Mouse (Mus musculus) myocyte (in vitro differentiated cells): ENCODE measurements around the gene Snap91. TPM values are rescaled to one million over a fixed set of nuclear protein-coding genes. Genes with fewer than 3 reads are reported as not detected.

Source experiments
- H3K27me3 ChIP-seq: one replicate; pipeline ENCODE4 v1.6.1; 2011; ENCODE audit not compliant: control insufficient read depth, insufficient read depth, insufficient read length
- H3K36me3 ChIP-seq: one replicate; pipeline ENCODE4 v1.6.1; 2011; ENCODE audit not compliant: control insufficient read depth, insufficient read depth
- H3K4me2 ChIP-seq: one replicate; pipeline ENCODE4 v1.6.1; 2011; ENCODE audit warnings: low read depth, control low read depth
- H3K4me3 ChIP-seq: one replicate; pipeline ENCODE4 v1.5.1; 2011; ENCODE audit warnings: mild to moderate bottlenecking, control low read depth, moderate library complexity
- H3K79me2 ChIP-seq: one replicate; pipeline ENCODE4 v1.6.1; 2011; ENCODE audit not compliant: control insufficient read depth, insufficient read depth
- H3ac ChIP-seq: one replicate; pipeline ENCODE4 v1.6.1; 2011; ENCODE audit not compliant: control insufficient read depth, insufficient read length
- CEBPB ChIP-seq: IDR thresholded peaks from 2 replicates; pipeline ENCODE4 v1.6.1; 2011; ENCODE audit warnings: mild to moderate bottlenecking, moderate library complexity; ENCODE audit not compliant: poor library complexity, insufficient read depth, severe bottlenecking
- E2F4 ChIP-seq: IDR thresholded peaks from one replicate; pipeline ENCODE4 v1.6.1; 2011; ENCODE audit warnings: mild to moderate bottlenecking, control low read depth, moderate library complexity; ENCODE audit not compliant: insufficient read depth
- MAX ChIP-seq: IDR thresholded peaks from one replicate; pipeline ENCODE4 v1.6.1; 2011; ENCODE audit warnings: low read depth, mild to moderate bottlenecking, control low read depth
- MYOD1 ChIP-seq, 3 experiments: IDR thresholded peaks; one replicate each; pipeline ENCODE4 v1.6.1; 2011; ENCODE audit warnings: control low read depth in 2 of 3, low read depth in 2 of 3, mild to moderate bottlenecking in 2 of 3, moderate library complexity in 1 of 3; ENCODE audit not compliant: insufficient read length in 2 of 3, control insufficient read depth in 1 of 3
- MYOG ChIP-seq, 3 experiments: IDR thresholded peaks; one replicate each; pipeline ENCODE4 v1.6.1; 2011; ENCODE audit warnings: control low read depth in 2 of 3, low read depth in 2 of 3, mild to moderate bottlenecking in 2 of 3; ENCODE audit not compliant: insufficient read length in 2 of 3, control insufficient read depth in 1 of 3, insufficient read depth in 1 of 3
- POLR2A ChIP-seq: IDR thresholded peaks from one replicate; pipeline ENCODE4 v1.6.1; 2011; ENCODE audit warnings: low read depth, mild to moderate bottlenecking, control low read depth, moderate library complexity; ENCODE audit not compliant: insufficient read length
- POLR2AphosphoS2 ChIP-seq: IDR thresholded peaks from one replicate; pipeline ENCODE4 v1.6.1; 2011; ENCODE audit warnings: low read depth, control low read depth; ENCODE audit not compliant: insufficient read length
- REST ChIP-seq: IDR thresholded peaks from one replicate; pipeline ENCODE4 v1.6.1; 2011; ENCODE audit warnings: mild to moderate bottlenecking, control low read depth, moderate library complexity; ENCODE audit not compliant: insufficient read depth, insufficient read length
- SRF ChIP-seq: IDR thresholded peaks from one replicate; pipeline ENCODE4 v1.6.1; 2011; ENCODE audit warnings: low read depth; ENCODE audit not compliant: control insufficient read depth, insufficient read length
- TCF12 ChIP-seq: IDR thresholded peaks from one replicate; pipeline ENCODE4 v1.6.1; 2011; ENCODE audit warnings: mild to moderate bottlenecking, control low read depth; ENCODE audit not compliant: poor library complexity, insufficient read depth, severe bottlenecking
- TCF3 ChIP-seq: IDR thresholded peaks from one replicate; pipeline ENCODE4 v1.6.1; 2011; ENCODE audit warnings: low read depth, control low read depth; ENCODE audit not compliant: insufficient read length
- USF1 ChIP-seq: IDR thresholded peaks from one replicate; pipeline ENCODE4 v1.6.1; 2011; ENCODE audit warnings: low read depth, mild to moderate bottlenecking, control low read depth, moderate library complexity
- polyA plus RNA-seq: library from polyadenylated mRNA; unstranded; fragments of >200 nt; fragmentation: generic; extraction: Trizol; gene quantifications from one replicate; pipeline ENCODE4 v1.2.1, GENCODE M21; 2012; ENCODE audit warnings: missing spikeins

Gene Snap91
- polyA plus RNA-seq, 1 experiment: not detected

DNA sequence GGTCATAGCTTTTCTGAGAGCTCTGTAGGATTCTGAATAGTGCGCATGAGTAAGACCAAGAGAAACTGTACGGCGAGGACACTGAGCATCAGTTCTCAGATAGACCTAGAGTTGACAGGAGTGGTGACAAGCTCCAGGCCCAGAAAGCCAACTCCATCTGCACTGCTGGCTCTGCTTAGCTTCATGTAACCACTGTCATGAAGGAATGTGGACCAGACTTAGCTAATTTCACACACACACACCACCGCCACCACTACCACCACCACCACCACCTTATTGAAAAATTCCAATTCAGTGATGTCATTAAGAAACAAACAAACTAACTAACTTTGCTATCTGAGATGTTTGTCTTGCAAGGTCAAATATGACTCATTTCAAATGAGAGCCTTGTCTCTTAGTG, 143.5 kb downstream of the Snap91 start:
- Histone ChIP-seq H3K4me3 (no peak overlapping the region), H3K27me3 (no peaks in the 10 kb centered on the region), H3K79me2 (no peaks in the 10 kb centered on the region), H3ac (no peak overlapping the region), H3K36me3 (no peaks in the 10 kb centered on the region), H3K4me2 (no peak overlapping the region)
- TF ChIP-seq REST: no peak
- TF ChIP-seq MYOG (IDR thresholded peaks at IDR 0.05; ENCODE audit: control insufficient read depth in 1 of 3, insufficient read depth in 1 of 3, insufficient read length in 2 of 3, low read depth in 2 of 3): no peak
- no peak for TF ChIP-seq MYOD1 (IDR thresholded peaks at IDR 0.05; ENCODE audit: control insufficient read depth in 1 of 3, insufficient read length in 2 of 3, low read depth in 2 of 3)
- no peak for TF ChIP-seq TCF3
- no peak for TF ChIP-seq POLR2AphosphoS2
- TF ChIP-seq POLR2A: no peak
- TF ChIP-seq E2F4: no peak
- TF ChIP-seq CEBPB: no peak
- TF ChIP-seq MAX: no peak
- TF ChIP-seq USF1: no peak
- TF ChIP-seq TCF12: no peak
- TF ChIP-seq SRF: no peak

- no peak overlapping the region for H3K4me2 ChIP-seq
- TF ChIP-seq MYOD1 (IDR thresholded peaks at IDR 0.05; ENCODE audit: control insufficient read depth in 1 of 3, insufficient read length in 2 of 3, low read depth in 2 of 3) (no peak), TCF3 (no peak), SRF (no peak), POLR2A (no peak), REST (no peak), POLR2AphosphoS2 (no peak), MAX (no peak), CEBPB (no peak), TCF12 (no peak)
- H3K27me3 ChIP-seq: no peaks in the 10 kb centered on the region
Observed at GRCm38 (mm10) chr9:86734795-86735194, 145.7 kb downstream of the Snap91 start.

GRCm38 (mm10) chr9:86734357-86734756, 146.1 kb downstream of the Snap91 start:
- Histone ChIP-seq H3K4me3 (no peak overlapping the region), H3ac (no peak overlapping the region), H3K27me3 (no peaks in the 10 kb centered on the region), H3K36me3 (no peaks in the 10 kb centered on the region), H3K79me2 (no peaks in the 10 kb centered on the region), H3K4me2 (no peak overlapping the region)
- no peak for TF ChIP-seq TCF12
- no peak for TF ChIP-seq SRF
- TF ChIP-seq POLR2AphosphoS2: no peak
- TF ChIP-seq REST: no peak
- TF ChIP-seq MYOG (IDR thresholded peaks at IDR 0.05; ENCODE audit: control insufficient read depth in 1 of 3, insufficient read depth in 1 of 3, insufficient read length in 2 of 3, low read depth in 2 of 3): no peak
- TF ChIP-seq MAX: no peak
- no peak for TF ChIP-seq CEBPB
- no peak for TF ChIP-seq POLR2A
- TF ChIP-seq TCF3: no peak
- no peak for TF ChIP-seq E2F4
- TF ChIP-seq USF1: no peak
- TF ChIP-seq MYOD1 (IDR thresholded peaks at IDR 0.05; ENCODE audit: control insufficient read depth in 1 of 3, insufficient read length in 2 of 3, low read depth in 2 of 3): no peak

More at GRCm38 (mm10) chr9:86734795-86735194, 145.7 kb downstream of the Snap91 start:
- H3K79me2 ChIP-seq: no peaks in the 10 kb centered on the region
- no peak overlapping the region for H3ac ChIP-seq
- no peaks in the 10 kb centered on the region for H3K36me3 ChIP-seq
- no peak overlapping the region for H3K4me3 ChIP-seq

DNA sequence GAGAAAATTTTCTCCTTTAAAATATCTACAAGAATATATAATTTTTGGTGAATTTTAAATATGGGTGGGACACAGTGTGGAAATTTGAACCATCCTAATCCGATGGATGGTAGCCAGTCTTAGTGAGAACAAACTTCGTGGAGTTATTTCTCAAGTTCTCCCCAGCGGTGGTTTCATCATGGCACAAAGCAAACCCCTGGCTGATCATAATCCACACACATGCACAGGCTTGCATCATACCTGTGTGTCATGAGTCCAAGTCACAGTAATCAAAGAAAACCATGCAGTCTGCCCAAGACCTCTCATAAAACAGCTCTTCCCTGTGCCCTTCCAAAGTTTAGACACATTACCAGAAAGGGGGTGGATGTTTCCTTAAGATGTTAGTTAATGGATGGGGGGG, 150.6 kb downstream of the Snap91 start:
- Histone ChIP-seq H3K4me3 (no peak overlapping the region), H3K27me3 (no peaks in the 10 kb centered on the region), H3ac (no peak overlapping the region), H3K4me2 (no peak overlapping the region), H3K36me3 (no peaks in the 10 kb centered on the region), H3K79me2 (no peaks in the 10 kb centered on the region)
- TF ChIP-seq CEBPB (no peak), MAX (no peak), E2F4 (no peak), SRF (no peak), TCF3 (no peak), MYOG (IDR thresholded peaks at IDR 0.05; ENCODE audit: control insufficient read depth in 1 of 3, insufficient read depth in 1 of 3, insufficient read length in 2 of 3, low read depth in 2 of 3) (no peak), USF1 (no peak), REST (no peak), POLR2AphosphoS2 (no peak), MYOD1 (IDR thresholded peaks at IDR 0.05; ENCODE audit: control insufficient read depth in 1 of 3, insufficient read length in 2 of 3, low read depth in 2 of 3) (no peak)

- H3K36me3 ChIP-seq: no peaks in the 10 kb centered on the region
- H3K27me3 ChIP-seq: no peaks in the 10 kb centered on the region
- no peaks in the 10 kb centered on the region for H3K79me2 ChIP-seq
- no peak overlapping the region for H3K4me3 ChIP-seq
- H3ac ChIP-seq: no peak overlapping the region
- H3K4me2 ChIP-seq: no peak overlapping the region
- TF ChIP-seq TCF3: no peak
- TF ChIP-seq E2F4: no peak
- TF ChIP-seq REST: no peak
- no peak for TF ChIP-seq MYOG (IDR thresholded peaks at IDR 0.05; ENCODE audit: control insufficient read depth in 1 of 3, insufficient read depth in 1 of 3, insufficient read length in 2 of 3, low read depth in 2 of 3)
- TF ChIP-seq POLR2AphosphoS2: no peak
Observed at GRCm38 (mm10) chr9:86729084-86729483, 151.4 kb downstream of the Snap91 start.
